ENCODE assay signal across 11 mouse cellular contexts in the genomic region with DNA sequence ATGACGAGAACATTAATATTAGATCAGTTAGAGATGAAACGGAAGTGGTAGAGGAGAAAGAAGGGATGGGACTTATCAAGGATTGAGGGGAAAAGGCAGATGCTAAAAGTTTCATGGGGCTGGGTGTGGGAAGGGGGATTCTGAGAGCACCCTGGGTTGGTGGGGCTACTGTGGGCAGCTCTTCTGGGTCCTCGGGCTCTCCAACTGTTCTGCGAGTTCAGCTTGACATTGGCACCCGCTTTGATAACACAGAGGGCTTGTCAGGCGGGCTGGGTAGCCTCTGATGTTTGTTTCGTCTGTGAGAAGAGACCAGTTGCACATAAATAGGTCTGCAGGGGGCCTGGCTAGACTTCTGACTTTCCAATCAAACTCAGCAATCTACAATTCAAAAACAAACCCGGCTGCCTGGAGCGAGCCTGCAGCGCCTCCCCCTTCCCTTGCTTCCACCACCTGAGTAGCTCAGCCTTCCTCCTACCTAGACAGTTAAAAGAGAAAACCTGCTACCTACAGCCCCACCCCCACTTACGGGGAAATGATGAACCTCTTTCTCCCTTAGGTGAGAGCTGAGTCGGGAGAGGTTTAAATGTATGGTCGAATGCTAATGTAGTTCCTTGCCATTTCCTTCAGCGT.
DNase-seq lines count a peak whose midpoint lies in the region; ATAC-seq and TF ChIP-seq lines count a peak whose summit lies in the region.
"Had no signal": no experiment of that assay in that cellular context is flagged by ENCODE, and none has a peak within 500 bp of the region (broad histone marks: within the 10 kb centered on the region; RNA-seq: fewer than 3 reads in every experiment).

No protein-coding gene starts in this region.

- WGBS in hindbrain, embryonic 13.5 days = 2% methylated on average over 14 of the region's 14 CpGs
- whole genome bisulfite sequencing in hindbrain, embryonic 10.5 days = 2% methylated on average over 14 of the region's 14 CpGs
- 6% methylated on average over 14 of the region's 14 CpGs for WGBS in forebrain, embryonic 16.5 days
- WGBS in midbrain, embryonic 12.5 days = 4% methylated on average over 14 of the region's 14 CpGs
- 8% methylated on average over 14 of the region's 14 CpGs for WGBS in heart, adult 2 months

- H3K36me3 ChIP-seq in hindbrain, embryonic 13.5 days = no peaks in the 10 kb centered on the region
- no peaks in the 10 kb centered on the region for H3K36me3 ChIP-seq in hindbrain, embryonic 10.5 days
- H3K36me3 ChIP-seq in ES-E14 (ENCODE audit: control insufficient read depth, insufficient read depth, low read length, poor library complexity, severe bottlenecking) = no peaks in the 10 kb centered on the region
- H3K36me3 ChIP-seq in forebrain, embryonic 16.5 days (ENCODE audit: control insufficient read depth, insufficient read depth) = no peaks in the 10 kb centered on the region
- H3K36me3 ChIP-seq in midbrain, embryonic 12.5 days = no peaks in the 10 kb centered on the region
- no peaks in the 10 kb centered on the region for H3K36me3 ChIP-seq in heart, adult 2 months (ENCODE audit: control insufficient read depth, insufficient read depth, low read length)

- H3K27ac ChIP-seq in hindbrain, embryonic 13.5 days = no peak overlapping the region
- no peak overlapping the region for H3K27ac ChIP-seq in hindbrain, embryonic 10.5 days
- no peak overlapping the region for H3K27ac ChIP-seq in ES-E14 (ENCODE audit: insufficient read depth, low read depth, low read length, poor library complexity, severe bottlenecking)
- no peak overlapping the region for H3K27ac ChIP-seq in forebrain, embryonic 16.5 days (ENCODE audit: low read length)
- H3K27ac ChIP-seq in midbrain, embryonic 12.5 days (replicated peaks) = no peak overlapping the region
- no peak overlapping the region for H3K27ac ChIP-seq in heart, adult 2 months

- no peak for ATAC-seq in hindbrain, embryonic 13.5 days (ENCODE audit: low FRiP score)
- no peak for ATAC-seq in forebrain, embryonic 16.5 days
- no peak for ATAC-seq in midbrain, embryonic 12.5 days (ENCODE audit: low FRiP score, low read depth)
- no peak for ATAC-seq in granulocyte monocyte progenitor cell, adult 5-6 weeks (replicated peaks; ENCODE audit: poor library complexity, severe bottlenecking)

- H3K9ac ChIP-seq in hindbrain, embryonic 13.5 days = no peak overlapping the region
- no peak overlapping the region for H3K9ac ChIP-seq in ES-E14 (ENCODE audit: insufficient read depth, low read depth, low read length, poor library complexity, severe bottlenecking)
- no peak overlapping the region for H3K9ac ChIP-seq in forebrain, embryonic 16.5 days (replicated peaks; ENCODE audit: low read depth, low read length)
- H3K9ac ChIP-seq in midbrain, embryonic 12.5 days (replicated peaks) = no peak overlapping the region
- H3K9ac ChIP-seq in heart, adult 2 months (ENCODE audit: low read depth, low read length) = no peak overlapping the region

- TF ChIP-seq EP300 in heart, adult 2 months (IDR thresholded peaks at IDR 0.05; ENCODE audit: insufficient read depth, low read depth, low read length) = no peak

- no peaks in the 10 kb centered on the region for H3K79me2 ChIP-seq in heart, adult 2 months (replicated peaks; ENCODE audit: control insufficient read depth, insufficient read depth, low read length)

- intact Hi-C loops in heart, adult 2 months (cut with DNase I) = no loop called here

- peaks cover 43% of the 10 kb centered on the region for H3K27me3 ChIP-seq in hindbrain, embryonic 13.5 days
- H3K27me3 ChIP-seq in hindbrain, embryonic 10.5 days (ENCODE audit: insufficient read depth, poor library complexity, severe bottlenecking) = peaks cover 57% of the 10 kb centered on the region
- H3K27me3 ChIP-seq in forebrain, embryonic 16.5 days (replicated peaks; ENCODE audit: control insufficient read depth, insufficient read depth, low read length) = peaks cover 3% of the 10 kb centered on the region; the same call in 1 of the 2 replicates
- peaks cover 42% of the 10 kb centered on the region for H3K27me3 ChIP-seq in midbrain, embryonic 12.5 days
- peaks cover 3% of the 10 kb centered on the region for H3K27me3 ChIP-seq in heart, adult 2 months (ENCODE audit: control insufficient read depth, insufficient read depth, low read length)

- no peak for DNase-seq in hindbrain, embryonic 10.5 days (ENCODE audit: low spot score)
- DNase-seq in ES-E14 (ENCODE audit: low read depth, low spot score) = peak; percentile 57
- no peak for DNase-seq in thymus, adult 18-20 months
- no peak for DNase-seq in heart, adult 2 months
- DNase-seq: B cell, adult 2 months; heart, adult 18-20 months; left cerebral cortex, postnatal 4 days had no signal

- no peak overlapping the region for H3K4me3 ChIP-seq in hindbrain, embryonic 13.5 days
- no peak overlapping the region for H3K4me3 ChIP-seq in hindbrain, embryonic 10.5 days
- peak overlapping the region in 1 of 2 experiments; percentile 29; a peak in 1 of 4 replicates for H3K4me3 ChIP-seq in ES-E14 (ENCODE audit: insufficient read depth in 1 of 2, low read depth in 1 of 2, low read length in 2 of 2, poor library complexity in 1 of 2, severe bottlenecking in 1 of 2)
- no peak overlapping the region for H3K4me3 ChIP-seq in forebrain, embryonic 16.5 days (replicated peaks; ENCODE audit: low read length)
- H3K4me3 ChIP-seq in midbrain, embryonic 12.5 days = no peak overlapping the region
- H3K4me3 ChIP-seq in heart, adult 2 months = no peak overlapping the region

- peaks cover 20% of the 10 kb centered on the region for H3K4me1 ChIP-seq in hindbrain, embryonic 13.5 days (replicated peaks)
- H3K4me1 ChIP-seq in hindbrain, embryonic 10.5 days (replicated peaks) = peaks cover 15% of the 10 kb centered on the region
- peaks cover 5 to 13% of the 10 kb centered on the region in 2 experiments; a peak in 2 of 4 replicates for H3K4me1 ChIP-seq in ES-E14 (ENCODE audit: control insufficient read depth in 2 of 2, insufficient read depth in 2 of 2, low read length in 2 of 2, poor library complexity in 1 of 2)
- H3K4me1 ChIP-seq in forebrain, embryonic 16.5 days (replicated peaks; ENCODE audit: control insufficient read depth, insufficient read depth, low read length) = peaks cover 7% of the 10 kb centered on the region
- H3K4me1 ChIP-seq in midbrain, embryonic 12.5 days = peaks cover 5% of the 10 kb centered on the region
- H3K4me1 ChIP-seq in heart, adult 2 months (ENCODE audit: control insufficient read depth, insufficient read depth, low read length) = no peaks in the 10 kb centered on the region; the same call in 1 of the 2 replicates

- TF ChIP-seq POLR2A in heart, adult 2 months (IDR thresholded peaks at IDR 0.05; ENCODE audit: insufficient read depth, low read depth, low read length) = no peak

- in situ Hi-C loops in ES-E14 (cut with MboI; ENCODE audit: low sequenced_read_pairs in 2 of 2, unreplicated experiment in 2 of 2) = no loop called here

- peak overlapping the region; percentile 37 for H3K4me2 ChIP-seq in hindbrain, embryonic 13.5 days
- H3K4me2 ChIP-seq in forebrain, embryonic 16.5 days (ENCODE audit: low read length) = peak overlapping the region; percentile 0; the same call in 1 of the 2 replicates
- H3K4me2 ChIP-seq in midbrain, embryonic 12.5 days (replicated peaks) = peak overlapping the region; percentile 21; the same call in 1 of the 2 replicates

- no peaks in the 10 kb centered on the region for H3K9me3 ChIP-seq in hindbrain, embryonic 13.5 days
- H3K9me3 ChIP-seq in hindbrain, embryonic 10.5 days = no peaks in the 10 kb centered on the region
- no peaks in the 10 kb centered on the region for H3K9me3 ChIP-seq in ES-E14 (ENCODE audit: control insufficient read depth, insufficient read depth, low read depth, low read length)
- no peaks in the 10 kb centered on the region for H3K9me3 ChIP-seq in forebrain, embryonic 16.5 days (ENCODE audit: control insufficient read depth, low read length)
- H3K9me3 ChIP-seq in midbrain, embryonic 12.5 days = no peaks in the 10 kb centered on the region

- TF ChIP-seq CTCF in heart, adult 2 months (IDR thresholded peaks at IDR 0.05) = no peak

TF ChIP-seq in ES-E14, 5 proteins besides CTCF, POLR2A, EP300 and RAD21:
- peak; percentile 47; the same call in 1 of the 2 replicates for TF ChIP-seq ZNF384 (IDR thresholded peaks at IDR 0.05; ENCODE audit: low read depth, low read length)
- no peak for TF ChIP-seq MAFK (IDR thresholded peaks at IDR 0.05; ENCODE audit: insufficient read depth, low read depth, low read length)
- TF ChIP-seq CHD2 (IDR thresholded peaks at IDR 0.05; ENCODE audit: low read depth, low read length) = no peak
- no peak for TF ChIP-seq ZC3H11A (IDR thresholded peaks at IDR 0.05; ENCODE audit: borderline replicate concordance, low read depth, low read length)
- TF ChIP-seq HCFC1 (IDR thresholded peaks at IDR 0.05; ENCODE audit: borderline replicate concordance, insufficient read depth, low read length) = no peak
